ENCODE assay signal across 8 mouse cellular contexts in the genomic region with DNA sequence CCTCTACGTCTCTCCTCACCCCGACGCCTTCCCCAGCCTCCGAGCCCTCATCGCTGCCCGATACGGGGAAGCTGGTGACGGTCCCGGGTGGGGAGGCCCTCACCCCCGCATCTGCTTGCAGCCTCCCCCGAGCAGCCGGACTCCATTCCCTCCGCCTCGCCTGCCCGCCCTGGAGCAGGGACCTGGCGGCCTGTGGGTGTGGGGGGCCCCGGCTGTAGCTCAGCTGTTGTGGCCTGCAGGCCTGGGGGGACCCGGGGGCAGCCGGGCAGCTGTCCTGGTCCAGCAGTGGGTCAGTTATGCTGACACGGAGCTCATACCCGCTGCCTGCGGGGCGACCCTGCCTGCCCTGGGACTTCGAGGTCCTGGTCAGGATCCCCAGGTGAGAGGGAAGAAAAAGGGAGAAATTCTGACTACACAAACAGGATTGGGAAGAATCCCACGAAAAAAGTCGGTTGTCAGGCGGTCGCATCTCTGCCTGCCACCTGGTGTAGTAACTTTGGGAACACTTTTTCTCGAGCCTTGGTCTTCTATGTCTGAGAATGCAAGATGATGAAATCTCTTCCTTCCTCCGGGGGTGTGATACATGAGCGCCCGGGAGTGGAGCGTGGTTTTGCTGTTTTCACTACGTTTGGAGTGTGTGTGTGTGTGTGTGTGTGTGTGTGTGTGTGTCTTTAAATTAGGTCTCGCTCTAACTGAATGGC. TPM values are rescaled to one million over a fixed set of nuclear protein-coding genes. Genes with fewer than 3 reads are reported as not detected.
A peak's percentile ranks its signal among the peaks of the same experiment; 100 is the strongest.
DNase-seq lines count a peak whose midpoint lies in the region; ATAC-seq and TF ChIP-seq lines count a peak whose summit lies in the region.

No protein-coding gene starts in this region.

- under 1% methylated on average over 35 of the region's 35 CpGs for WGBS in forebrain, postnatal 0 days
- WGBS in liver, embryonic 12.5 days (ENCODE audit: insufficient replicate concordance): under 1% methylated on average over 35 of the region's 35 CpGs
- 1% methylated on average over 35 of the region's 35 CpGs for WGBS in neural tube, embryonic 13.5 days

- H3K4me2 ChIP-seq in forebrain, postnatal 0 days (ENCODE audit: low read depth): peak overlapping the region; percentile 95
- peak overlapping the region; percentile 99 for H3K4me2 ChIP-seq in liver, embryonic 12.5 days
- peak overlapping the region; percentile 100 for H3K4me2 ChIP-seq in neural tube, embryonic 13.5 days

- peak overlapping the region; percentile 98 for H3K27ac ChIP-seq in forebrain, postnatal 0 days (ENCODE audit: low read depth, low read length)
- peak overlapping the region; percentile 98 for H3K27ac ChIP-seq in liver, embryonic 12.5 days
- H3K27ac ChIP-seq in neural tube, embryonic 13.5 days (replicated peaks): peak overlapping the region; percentile 96

- peak; percentile 4; the same call in 1 of the 2 replicates for ATAC-seq in forebrain, postnatal 0 days
- peak; percentile 12; the same call in 1 of the 2 replicates for ATAC-seq in liver, embryonic 12.5 days
- no peak; the same call in 1 of the 2 replicates for ATAC-seq in neural tube, embryonic 13.5 days (ENCODE audit: low read depth)

- TF ChIP-seq CTCF in forebrain, postnatal 0 days (IDR thresholded peaks at IDR 0.05; ENCODE audit: low read depth): no peak

- no peaks in the 10 kb centered on the region for H3K27me3 ChIP-seq in forebrain, postnatal 0 days (ENCODE audit: insufficient read depth, low read length)
- no peaks in the 10 kb centered on the region for H3K27me3 ChIP-seq in liver, embryonic 12.5 days (replicated peaks)
- H3K27me3 ChIP-seq in neural tube, embryonic 13.5 days: no peaks in the 10 kb centered on the region

- H3K4me1 ChIP-seq in forebrain, postnatal 0 days (ENCODE audit: insufficient read depth): peaks cover 10% of the 10 kb centered on the region
- peaks cover 68% of the 10 kb centered on the region for H3K4me1 ChIP-seq in liver, embryonic 12.5 days
- peaks cover 34% of the 10 kb centered on the region for H3K4me1 ChIP-seq in neural tube, embryonic 13.5 days (replicated peaks)

- peak; percentile 15 to 40 for DNase-seq in frontal cortex, postnatal 36 days (ENCODE audit: low spot score in 2 of 2)
- no peak for DNase-seq in frontal cortex, postnatal 14 days (ENCODE audit: low spot score in 2 of 2)
- DNase-seq in thymus, postnatal 14 days: peak; percentile 34
- no peak for DNase-seq in thymus, postnatal 10 days (ENCODE audit: low spot score in 2 of 2)
- peak; percentile 39 for DNase-seq in forebrain, postnatal 0 days
- no peak for DNase-seq in ovary, adult 18-20 months (ENCODE audit: low spot score)

- H3K9ac ChIP-seq in forebrain, postnatal 0 days: peak overlapping the region; percentile 93
- peak overlapping the region; percentile 99 for H3K9ac ChIP-seq in liver, embryonic 12.5 days
- peak overlapping the region; percentile 97 for H3K9ac ChIP-seq in neural tube, embryonic 13.5 days

- no peaks in the 10 kb centered on the region for H3K9me3 ChIP-seq in forebrain, postnatal 0 days (ENCODE audit: low read length)
- H3K9me3 ChIP-seq in liver, embryonic 12.5 days (replicated peaks): no peaks in the 10 kb centered on the region; the same call in 1 of the 2 replicates
- H3K9me3 ChIP-seq in neural tube, embryonic 13.5 days: no peaks in the 10 kb centered on the region

- H3K36me3 ChIP-seq in forebrain, postnatal 0 days (ENCODE audit: insufficient read depth): peaks cover 22% of the 10 kb centered on the region
- H3K36me3 ChIP-seq in liver, embryonic 12.5 days: peaks cover 63% of the 10 kb centered on the region
- peaks cover 25% of the 10 kb centered on the region for H3K36me3 ChIP-seq in neural tube, embryonic 13.5 days

- H3K4me3 ChIP-seq in forebrain, postnatal 0 days (ENCODE audit: low read depth, low read length): peak overlapping the region; percentile 71
- H3K4me3 ChIP-seq in liver, embryonic 12.5 days: peak overlapping the region; percentile 97
- peak overlapping the region; percentile 93 for H3K4me3 ChIP-seq in neural tube, embryonic 13.5 days

RNA-seq across cellular contexts. Expression of a gene that starts 0.8 kb away (rescaled TPM):
- 84.4 and 93.4 TPM in 2 replicates for total RNA-seq in forebrain, postnatal 0 days (2014; rRNA removed)
- 36.7 and 45.4 TPM in 2 replicates for polyA plus RNA-seq in forebrain, postnatal 0 days (2015; fragmentation: Nextera tagmentation; extraction: Ambion mirVana)
- 208 and 211 TPM in 2 replicates for polyA plus RNA-seq in liver, embryonic 12.5 days (2016; fragmentation: Nextera tagmentation; extraction: Ambion mirVana)
- 57.9 and 58.2 TPM in 2 replicates for polyA plus RNA-seq in neural tube, embryonic 13.5 days (2015; fragmentation: Nextera tagmentation; extraction: Ambion mirVana)

RNA-seq across cellular contexts. Expression of a gene that starts 14.8 kb away (rescaled TPM):
- 0.14 and 0.31 TPM in 2 replicates for total RNA-seq in forebrain, postnatal 0 days (2014; rRNA removed)
- polyA plus RNA-seq in forebrain, postnatal 0 days (2015; fragmentation: Nextera tagmentation; extraction: Ambion mirVana): 0.08 TPM in 1 of 2 replicates, not detected in the other
- 0.10 and 0.15 TPM in 2 replicates for polyA plus RNA-seq in liver, embryonic 12.5 days (2016; fragmentation: Nextera tagmentation; extraction: Ambion mirVana)
- polyA plus RNA-seq in neural tube, embryonic 13.5 days (2015; fragmentation: Nextera tagmentation; extraction: Ambion mirVana): 0.17 and 0.18 TPM in 2 replicates

RNA-seq across cellular contexts. Expression of a gene that starts 19.9 kb away (rescaled TPM):
- 29.1 and 38.9 TPM in 2 replicates for total RNA-seq in forebrain, postnatal 0 days (2014; rRNA removed)
- polyA plus RNA-seq in forebrain, postnatal 0 days (2015; fragmentation: Nextera tagmentation; extraction: Ambion mirVana): 111 and 120 TPM in 2 replicates
- polyA plus RNA-seq in liver, embryonic 12.5 days (2016; fragmentation: Nextera tagmentation; extraction: Ambion mirVana): 202 and 215 TPM in 2 replicates
- 99.4 and 99.8 TPM in 2 replicates for polyA plus RNA-seq in neural tube, embryonic 13.5 days (2015; fragmentation: Nextera tagmentation; extraction: Ambion mirVana)

RNA-seq across cellular contexts. Expression of a gene that starts 26.2 kb away (rescaled TPM):
- 2.2 and 2.7 TPM in 2 replicates for total RNA-seq in forebrain, postnatal 0 days (2014; rRNA removed)
- 1.6 TPM in 2 replicates for polyA plus RNA-seq in forebrain, postnatal 0 days (2015; fragmentation: Nextera tagmentation; extraction: Ambion mirVana)
- polyA plus RNA-seq in liver, embryonic 12.5 days (2016; fragmentation: Nextera tagmentation; extraction: Ambion mirVana): 2.8 and 3.4 TPM in 2 replicates
- polyA plus RNA-seq in neural tube, embryonic 13.5 days (2015; fragmentation: Nextera tagmentation; extraction: Ambion mirVana): 2.5 and 2.6 TPM in 2 replicates

RNA-seq across cellular contexts. Expression of a gene that starts 29.1 kb away (rescaled TPM):
- 0.24 and 0.46 TPM in 2 replicates for total RNA-seq in forebrain, postnatal 0 days (2014; rRNA removed)
- 0.36 and 0.50 TPM in 2 replicates for polyA plus RNA-seq in forebrain, postnatal 0 days (2015; fragmentation: Nextera tagmentation; extraction: Ambion mirVana)
- 0.38 and 0.49 TPM in 2 replicates for polyA plus RNA-seq in liver, embryonic 12.5 days (2016; fragmentation: Nextera tagmentation; extraction: Ambion mirVana)
- polyA plus RNA-seq in neural tube, embryonic 13.5 days (2015; fragmentation: Nextera tagmentation; extraction: Ambion mirVana): 1.5 and 2.2 TPM in 2 replicates

Comparison
In these comparisons a context has a peak if more than half of its experiments do, and no peak if none do; other contexts are left out.
1. DNase-seq: peak in frontal cortex, postnatal 36 days (2 of 2), thymus, postnatal 14 days (single experiment) and forebrain, postnatal 0 days (single experiment); none in frontal cortex, postnatal 14 days (0 of 2), thymus, postnatal 10 days (0 of 2) and ovary, adult 18-20 months (single experiment).
2. Peak in every context shown above with its lines, with median percentiles within 50 percentile points of each other: H3K27ac ChIP-seq, H3K4me2 ChIP-seq, H3K4me3 ChIP-seq and H3K9ac ChIP-seq.